Mouse (Mus musculus) embryonic facial prominence, embryonic 11.5 days (tissue): ENCODE results near the gene Nfasc. TPM values are rescaled to one million over a fixed set of nuclear protein-coding genes. Genes with fewer than 3 reads are reported as not detected.

ENCODE experiments used
- ATAC-seq: fragments of 200-750 bp; cut with Nextera tagmentation; replicated peaks from 2 replicates; pipeline ENCODE4 v1.8.0; 2017; ENCODE audit warnings: low read depth; ENCODE audit not compliant: insufficient number of reproducible peaks, low FRiP score, low TSS enrichment
- DNase-seq: peaks from one replicate; pipeline ENCODE4 v3.0.0-alpha.2; 2015; ENCODE audit warnings: low spot score
- H3K27ac ChIP-seq: fragments of 300-500 bp; sonication (generic); replicated peaks from 2 replicates; pipeline ENCODE4 v1.5.1; 2014; ENCODE audit warnings: mild to moderate bottlenecking, low read depth, low read length, control low read depth
- H3K27me3 ChIP-seq: fragments of 300-500 bp; sonication (generic); 2 replicates; pipeline ENCODE4 v1.6.1; 2014; ENCODE audit warnings: mild to moderate bottlenecking, low read length, moderate library complexity, mixed read lengths; ENCODE audit not compliant: control insufficient read depth, insufficient read depth
- H3K36me3 ChIP-seq: fragments of 300-500 bp; sonication (generic); replicated peaks from 2 replicates; pipeline ENCODE4 v1.6.1; 2014; ENCODE audit warnings: low read depth, mild to moderate bottlenecking, low read length, moderate library complexity, mixed read lengths; ENCODE audit not compliant: control insufficient read depth, insufficient read depth
- H3K4me1 ChIP-seq: fragments of 300-500 bp; sonication (generic); 2 replicates; pipeline ENCODE4 v1.6.1; 2014; ENCODE audit warnings: low read length, mixed read lengths; ENCODE audit not compliant: control insufficient read depth, insufficient read depth
- H3K4me2 ChIP-seq: fragments of 300-500 bp; sonication (generic); 2 replicates; pipeline ENCODE4 v1.6.1; 2014; ENCODE audit warnings: low read depth, mild to moderate bottlenecking, control low read depth, low read length, moderate library complexity
- H3K4me3 ChIP-seq: fragments of 300-500 bp; sonication (generic); 2 replicates; pipeline ENCODE4 v1.5.1; 2014; ENCODE audit warnings: low read depth, low read length, control low read depth
- H3K9ac ChIP-seq: fragments of 300-500 bp; sonication (generic); replicated peaks from 2 replicates; pipeline ENCODE4 v1.6.1; 2014; ENCODE audit warnings: mild to moderate bottlenecking, control low read depth, low read length
- H3K9me3 ChIP-seq: fragments of 300-500 bp; sonication (generic); replicated peaks from 2 replicates; pipeline ENCODE4 v1.6.1; 2016; ENCODE audit warnings: mild to moderate bottlenecking, low read length, inconsistent platforms, mixed read lengths; ENCODE audit not compliant: control insufficient read depth
- WGBS: fragments of 180-500 bp; shearing (Covaris S2); extraction: QIAGEN DNeasy Blood & Tissue Kit; methylation state at CpG from one replicate; pipeline ENCODE4 v1.1.7; 2014; 5-methylcytosine and 5-hydroxymethylcytosine counted together
- polyA plus RNA-seq: library from polyadenylated mRNA; unstranded; fragments of >200 nt; fragmentation: Nextera tagmentation; extraction: Ambion mirVana; gene quantifications from 2 replicates; pipeline ENCODE4 v1.2.1, GENCODE M21; 2014

Gene Nfasc
- polyA plus RNA-seq, 1 experiment from 2014 or later, result 3.6 TPM

GRCm38 (mm10) chr1:132571613-132572012 is 170.0 kb downstream of the Nfasc start:
- H3K4me1 ChIP-seq, result no peaks in the 10 kb centered on the region
- H3K4me2 ChIP-seq, result no peak overlapping the region
- DNase-seq (no peak), ATAC-seq (no peak)
- H3K27ac ChIP-seq, result no peak overlapping the region
- 92% methylated on average over 1 of the region's 1 CpGs for WGBS
- no peaks in the 10 kb centered on the region for H3K27me3 ChIP-seq
- H3K9me3 ChIP-seq, result no peaks in the 10 kb centered on the region
- H3K36me3 ChIP-seq, result no peaks in the 10 kb centered on the region
- no peak overlapping the region for H3K9ac ChIP-seq
- no peak overlapping the region for H3K4me3 ChIP-seq

GRCm38 (mm10) chr1:132570906-132571305 is 170.7 kb downstream of the Nfasc start:
- H3K9me3 ChIP-seq, result no peaks in the 10 kb centered on the region
- no peaks in the 10 kb centered on the region for H3K36me3 ChIP-seq
- no peak overlapping the region for H3K9ac ChIP-seq
- no peaks in the 10 kb centered on the region for H3K27me3 ChIP-seq
- H3K4me3 ChIP-seq, result no peak overlapping the region
- no peak for DNase-seq
- H3K4me1 ChIP-seq, result no peaks in the 10 kb centered on the region
- WGBS, result 85% methylated on average over 8 of the region's 8 CpGs
- H3K27ac ChIP-seq, result no peak overlapping the region
- H3K4me2 ChIP-seq, result no peak overlapping the region
- ATAC-seq, result no peak

DNA sequence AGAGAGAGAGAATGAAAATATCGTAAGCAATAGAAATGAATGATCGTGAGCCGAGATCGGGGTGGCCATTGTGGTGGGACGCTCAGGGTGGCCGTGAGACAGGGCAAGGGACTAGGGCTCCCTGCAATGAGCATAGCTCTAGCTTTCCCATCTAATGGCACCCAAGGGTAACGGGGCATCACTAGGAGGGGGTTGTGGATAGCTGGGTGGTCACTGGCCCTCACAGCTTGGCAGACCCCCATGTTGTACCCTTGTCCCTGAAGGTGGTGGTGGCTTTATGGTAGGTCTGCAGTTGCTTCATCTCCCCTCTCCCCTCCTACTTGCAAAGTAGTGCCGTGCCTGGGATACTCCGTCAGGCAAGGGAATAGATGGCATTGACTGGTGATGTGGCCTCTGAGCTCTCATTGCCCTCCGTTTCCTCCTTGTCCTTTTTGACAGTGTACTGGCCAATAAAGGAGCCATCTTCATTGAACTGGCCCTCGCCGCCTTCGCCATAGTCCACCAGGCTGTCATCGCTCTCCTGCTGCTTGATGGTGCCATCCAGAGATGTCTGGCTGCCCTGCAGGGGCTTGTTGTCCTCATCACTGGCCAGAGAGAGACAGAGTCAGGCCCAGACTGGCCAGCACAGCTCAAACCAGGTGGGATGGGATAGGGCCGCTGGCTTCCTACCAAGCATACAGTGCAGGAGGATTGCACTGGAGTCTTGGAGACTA is 171.4 kb downstream of the Nfasc start:
- WGBS, result 93% methylated on average over 15 of the region's 15 CpGs
- no peak for DNase-seq
- Histone ChIP-seq H3K36me3 (no peaks in the 10 kb centered on the region), H3K9me3 (no peaks in the 10 kb centered on the region), H3K9ac (no peak overlapping the region), H3K27ac (no peak overlapping the region), H3K4me1 (no peaks in the 10 kb centered on the region), H3K27me3 (no peaks in the 10 kb centered on the region), H3K4me2 (no peak overlapping the region), H3K4me3 (no peak overlapping the region)
- ATAC-seq, result no peak

- ATAC-seq (no peak), DNase-seq (no peak)
- Histone ChIP-seq H3K4me2 (no peak overlapping the region), H3K27me3 (no peaks in the 10 kb centered on the region), H3K4me1 (no peaks in the 10 kb centered on the region), H3K9me3 (no peaks in the 10 kb centered on the region), H3K4me3 (no peak overlapping the region), H3K9ac (no peak overlapping the region), H3K27ac (no peak overlapping the region), H3K36me3 (no peaks in the 10 kb centered on the region)
- 79% methylated on average over 9 of the region's 9 CpGs for WGBS
Observed at GRCm38 (mm10) chr1:132569516-132569915, 172.1 kb downstream of the Nfasc start.

GRCm38 (mm10) chr1:132567336-132568125 is 174.1 kb downstream of the Nfasc start:
- 88% methylated on average over 11 of the region's 11 CpGs for WGBS
- Histone ChIP-seq H3K27ac (no peak overlapping the region), H3K36me3 (no peaks in the 10 kb centered on the region), H3K4me2 (no peak overlapping the region), H3K4me1 (no peaks in the 10 kb centered on the region), H3K4me3 (no peak overlapping the region), H3K9ac (no peak overlapping the region), H3K27me3 (no peaks in the 10 kb centered on the region), H3K9me3 (no peaks in the 10 kb centered on the region)
- DNase-seq, result no peak
- no peak for ATAC-seq

GRCm38 (mm10) chr1:132565766-132566165 is 175.8 kb downstream of the Nfasc start:
- Histone ChIP-seq H3K4me3 (no peak overlapping the region), H3K27me3 (no peaks in the 10 kb centered on the region), H3K4me1 (no peaks in the 10 kb centered on the region), H3K9me3 (no peaks in the 10 kb centered on the region), H3K9ac (no peak overlapping the region), H3K27ac (no peak overlapping the region), H3K4me2 (no peak overlapping the region), H3K36me3 (no peaks in the 10 kb centered on the region)
- 79% methylated on average over 7 of the region's 7 CpGs for WGBS
- no peak for DNase-seq
- ATAC-seq, result no peak

- no peaks in the 10 kb centered on the region for H3K27me3 ChIP-seq
- 40% methylated on average over 6 of the region's 6 CpGs for WGBS
- no peak overlapping the region for H3K27ac ChIP-seq
- ATAC-seq (no peak), DNase-seq (no peak)
- H3K4me1 ChIP-seq, result no peaks in the 10 kb centered on the region
- H3K4me2 ChIP-seq, result no peak overlapping the region
- no peaks in the 10 kb centered on the region for H3K9me3 ChIP-seq
- no peaks in the 10 kb centered on the region for H3K36me3 ChIP-seq
- H3K9ac ChIP-seq, result no peak overlapping the region
- no peak overlapping the region for H3K4me3 ChIP-seq
Observed at GRCm38 (mm10) chr1:132564946-132565345, 176.7 kb downstream of the Nfasc start.

DNA sequence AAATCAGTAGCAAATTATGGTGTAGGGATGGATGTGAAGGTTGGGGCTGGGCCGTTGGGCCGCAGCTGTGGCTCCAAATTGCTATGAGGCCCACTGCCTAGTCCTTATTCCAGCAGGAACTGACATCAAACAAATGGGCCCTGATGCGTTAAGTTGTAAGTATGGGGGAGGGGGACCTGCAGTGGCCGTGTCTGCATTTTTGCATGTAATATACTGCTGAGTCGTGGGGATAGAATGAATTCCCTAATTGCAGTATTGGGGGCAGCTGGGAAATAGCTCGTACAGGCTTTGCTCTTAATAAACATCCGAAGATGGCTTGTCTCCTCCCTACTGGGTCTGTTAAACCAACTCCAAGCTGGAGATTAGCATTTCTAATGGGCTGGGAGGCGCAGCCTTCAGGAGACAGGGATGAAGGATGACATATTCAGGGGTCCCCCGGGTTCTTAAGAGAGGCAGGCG is 179.2 kb downstream of the Nfasc start:
- Histone ChIP-seq H3K4me3 (no peak overlapping the region), H3K27me3 (no peaks in the 10 kb centered on the region), H3K9me3 (no peaks in the 10 kb centered on the region), H3K9ac (no peak overlapping the region), H3K36me3 (no peaks in the 10 kb centered on the region), H3K4me2 (no peak overlapping the region), H3K27ac (no peak overlapping the region), H3K4me1 (0 out of 2 replicates have a peak, but pooled peaks cover 4% of the 10 kb centered on the region)
- DNase-seq (no peak), ATAC-seq (no peak; the same call in 1 of the 2 replicates)
- WGBS, result 39% methylated on average over 10 of the region's 10 CpGs
